Comparison of ENCODE assay signal across 8 mouse cellular contexts in genomic region chr7:102209756-102210721, GRCm38 (mm10). TPM values are rescaled to one million over a fixed set of nuclear protein-coding genes. Genes with fewer than 3 reads are reported as not detected.
A peak's percentile ranks its signal among the peaks of the same experiment; 100 is the strongest.
DNase-seq lines count a peak whose midpoint lies in the region; ATAC-seq lines count a peak whose summit lies in the region.

Gene Nup98, minus strand, starts transcription at chr7:102210176.
Gene Pgap2, plus strand, starts transcription at chr7:102210208.

- peak; percentile 99 for ATAC-seq in hindbrain, embryonic 11.5 days (ENCODE audit: low FRiP score)

- peak within 1 kb of the TSS; percentile 75 for H3K4me2 ChIP-seq in hindbrain, embryonic 11.5 days (replicated peaks; ENCODE audit: low read depth, low read length)

- H3K36me3 ChIP-seq in hindbrain, embryonic 11.5 days (ENCODE audit: control insufficient read depth, insufficient read depth, low read length) = no peaks in the 10 kb centered on the region

- peak within 1 kb of the TSS; percentile 83 for H3K4me3 ChIP-seq in hindbrain, embryonic 11.5 days (ENCODE audit: low read depth, low read length)

- H3K27me3 ChIP-seq in hindbrain, embryonic 11.5 days (ENCODE audit: control insufficient read depth, insufficient read depth, low read length) = no peaks in the 10 kb centered on the region

- no peaks in the 10 kb centered on the region for H3K9me3 ChIP-seq in hindbrain, embryonic 11.5 days (ENCODE audit: control insufficient read depth, low read length)

- H3K4me1 ChIP-seq in hindbrain, embryonic 11.5 days (replicated peaks; ENCODE audit: control insufficient read depth, insufficient read depth, low read length) = no peaks in the 10 kb centered on the region; the same call in 1 of the 2 replicates

- WGBS in hindbrain, embryonic 11.5 days = 0% methylated on average over 67 of the region's 87 CpGs

- H3K9ac ChIP-seq in hindbrain, embryonic 11.5 days (ENCODE audit: low read depth, low read length) = peak within 1 kb of the TSS; percentile 81

- peak; percentile 100 for DNase-seq in Muller cell, postnatal 12 days (ENCODE audit: inconsistent ontology term)
- DNase-seq in cerebellum, adult 9-11 months = peak; percentile 100
- DNase-seq in frontal cortex, adult 2 months (ENCODE audit: extremely low spot score in 1 of 2, low spot score in 1 of 2) = peak; percentile 99
- peak; percentile 100 for DNase-seq in hindbrain, embryonic 11.5 days (ENCODE audit: low spot score)
- DNase-seq in layer of hippocampus, postnatal 10 days (ENCODE audit: low spot score in 2 of 2) = peak; percentile 99
- peak; percentile 100 for DNase-seq in lung, postnatal 10 days
- DNase-seq in ovary, postnatal 36 days (ENCODE audit: low spot score) = peak; percentile 96
- DNase-seq in thymus, postnatal 25 days = peak; percentile 98

- peak within 1 kb of the TSS; percentile 83 for H3K27ac ChIP-seq in hindbrain, embryonic 11.5 days (ENCODE audit: low read depth, low read length)

RNA-seq across cellular contexts. Expression of gene Nup98, which starts in this region (rescaled TPM):
- 18.8 and 19.7 TPM in 2 replicates for polyA plus RNA-seq in frontal cortex, adult 2 months (2012; rRNA removed)
- 40.0 and 42.1 TPM in 2 replicates for polyA plus RNA-seq in hindbrain, embryonic 11.5 days (2014; fragmentation: Nextera tagmentation; extraction: Ambion mirVana)
- 10 to 100 TPM; 33.3 to 34.0 TPM for total RNA-seq in layer of hippocampus, postnatal 10 days (2021)

RNA-seq across cellular contexts. Expression of gene Pgap2, which starts in this region (rescaled TPM):
- 26.0 and 27.4 TPM in 2 replicates for polyA plus RNA-seq in frontal cortex, adult 2 months (2012; rRNA removed)
- 47.4 and 50.3 TPM in 2 replicates for polyA plus RNA-seq in hindbrain, embryonic 11.5 days (2014; fragmentation: Nextera tagmentation; extraction: Ambion mirVana)
- total RNA-seq in layer of hippocampus, postnatal 10 days (2021) = 10 to 100 TPM; 29.9 to 34.3 TPM

Comparison
In these comparisons a context has a peak if more than half of its experiments do, and no peak if none do; other contexts are left out.
1. Peak in every context shown above with its lines: DNase-seq, ATAC-seq, H3K4me3 ChIP-seq and H3K27ac ChIP-seq.